Mouse (Mus musculus): Measurements from ENCODE around the gene Clec18a.
"Not testable (repeated sequence)": the region's sequence is repeated elsewhere in the genome, so short reads cannot be mapped to it uniquely, and the experiment has no call there.

Gene Clec18a

DNA sequence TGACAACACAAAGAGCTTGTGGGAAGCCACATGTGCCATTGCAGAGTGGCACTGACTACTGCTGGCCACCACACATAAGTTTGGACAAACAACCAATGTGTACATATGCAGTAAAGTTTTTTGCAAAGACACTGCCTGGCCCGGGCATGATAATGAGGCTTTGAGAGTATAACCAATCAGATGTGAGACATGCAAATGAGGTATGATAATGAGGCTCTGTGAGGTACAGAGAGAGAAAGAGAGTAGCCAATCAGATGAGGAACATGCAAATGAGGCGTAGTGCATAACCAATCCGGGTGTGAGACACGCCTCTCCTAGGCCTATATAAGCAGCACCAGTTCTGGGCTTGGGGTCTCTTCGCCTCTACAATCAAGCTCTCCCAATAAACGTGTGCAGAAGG, at the start of gene Clec18a:
Clec18a (minus strand) TSS at position 101 of the 400 bp plus-strand sequence.
- DNase-seq (ENCODE audit: low read depth): not testable (repeated sequence)

DNA sequence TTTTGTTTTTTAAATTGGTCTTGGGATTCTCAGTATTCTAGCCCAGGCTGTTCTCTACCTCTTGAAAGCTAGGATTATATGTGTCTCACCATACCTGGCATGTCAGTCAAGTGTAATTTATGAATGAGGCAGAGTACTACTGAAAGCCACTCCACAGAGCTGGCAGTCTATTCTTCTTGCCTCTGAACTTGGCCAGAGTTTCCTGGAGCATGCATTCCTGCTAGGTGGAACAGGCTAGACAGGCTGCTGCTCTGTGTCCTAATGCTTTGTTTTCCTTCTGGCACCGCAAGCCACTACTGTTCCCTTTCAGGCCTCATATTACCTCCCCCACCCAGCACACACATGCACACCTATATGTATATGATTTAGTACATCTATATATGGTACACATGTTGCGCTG, 38.5 kb upstream of the Clec18a start:
- no peak for DNase-seq (ENCODE audit: low read depth)

DNA sequence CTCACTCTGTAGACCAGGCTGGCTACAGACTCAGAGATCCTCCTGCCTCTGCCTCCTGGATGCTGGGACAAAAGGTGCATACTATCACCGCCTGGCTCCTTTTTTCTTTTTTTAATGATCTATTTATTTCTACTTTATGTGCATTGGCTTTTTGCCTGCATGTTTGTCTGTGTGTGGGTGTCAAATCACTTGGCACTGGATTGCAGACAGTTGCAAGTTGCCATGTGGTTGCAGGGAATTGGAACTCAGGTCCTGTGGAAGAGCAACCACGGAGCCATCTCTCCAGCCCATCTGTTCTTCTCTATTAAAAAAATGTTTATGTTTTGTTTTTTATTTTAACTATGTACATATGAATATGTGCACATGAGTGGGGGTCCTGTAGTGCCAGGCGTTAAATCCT, 27.3 kb upstream of the Clec18a start:
- DNase-seq (ENCODE audit: low read depth): no peak

DNA sequence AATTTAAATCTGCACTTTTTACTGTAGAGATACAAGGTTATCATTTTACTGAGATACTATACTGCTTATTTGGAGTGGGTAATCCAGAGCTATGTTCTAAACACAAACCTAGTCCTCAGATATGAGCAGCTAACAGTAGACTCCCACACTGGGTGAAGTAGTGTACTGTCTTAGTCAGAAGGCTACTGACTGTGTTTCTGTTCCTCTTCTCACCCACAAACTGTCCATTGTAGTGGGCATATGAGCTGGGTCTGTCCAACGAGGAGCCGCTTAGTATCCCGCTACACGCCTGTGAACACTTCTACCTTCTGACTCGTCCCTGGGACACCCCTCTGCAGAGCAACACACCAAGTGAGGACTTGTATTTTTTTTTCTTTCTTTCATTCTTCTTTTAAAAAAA, 22.7 kb upstream of the Clec18a start:
- DNase-seq (ENCODE audit: low read depth): no peak

DNA sequence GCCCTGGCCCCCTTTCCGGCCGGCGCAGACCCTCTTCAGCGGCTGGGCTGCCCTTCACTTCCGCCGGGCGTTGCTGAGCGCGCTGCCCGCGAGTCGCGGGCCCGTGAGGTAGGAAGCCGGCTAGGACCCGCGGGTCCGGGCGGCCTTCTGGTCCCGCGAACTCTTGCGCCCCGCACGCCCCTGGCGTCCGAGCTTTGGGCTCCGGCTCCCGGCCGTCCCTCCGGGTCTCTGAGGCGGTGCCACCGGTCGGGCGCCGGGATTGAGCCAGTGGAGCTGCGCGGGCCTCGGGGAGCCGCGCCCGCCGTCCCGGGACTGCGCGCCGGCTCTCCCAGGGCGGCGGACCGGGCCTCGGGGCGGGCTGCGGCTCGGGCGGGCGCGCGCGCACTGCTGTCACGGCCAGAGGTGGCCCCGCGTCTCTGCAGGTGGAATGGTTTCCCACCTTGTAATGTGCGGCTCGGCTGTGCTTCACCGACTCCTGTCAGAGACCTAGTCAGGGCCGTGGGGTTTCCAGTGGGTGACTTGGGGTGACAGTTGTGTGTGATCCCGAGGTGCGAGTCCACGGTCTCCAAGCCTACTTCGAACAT, 2.6 kb upstream of the Clec18a start:
- not testable (repeated sequence) for DNase-seq (ENCODE audit: low read depth)

DNA sequence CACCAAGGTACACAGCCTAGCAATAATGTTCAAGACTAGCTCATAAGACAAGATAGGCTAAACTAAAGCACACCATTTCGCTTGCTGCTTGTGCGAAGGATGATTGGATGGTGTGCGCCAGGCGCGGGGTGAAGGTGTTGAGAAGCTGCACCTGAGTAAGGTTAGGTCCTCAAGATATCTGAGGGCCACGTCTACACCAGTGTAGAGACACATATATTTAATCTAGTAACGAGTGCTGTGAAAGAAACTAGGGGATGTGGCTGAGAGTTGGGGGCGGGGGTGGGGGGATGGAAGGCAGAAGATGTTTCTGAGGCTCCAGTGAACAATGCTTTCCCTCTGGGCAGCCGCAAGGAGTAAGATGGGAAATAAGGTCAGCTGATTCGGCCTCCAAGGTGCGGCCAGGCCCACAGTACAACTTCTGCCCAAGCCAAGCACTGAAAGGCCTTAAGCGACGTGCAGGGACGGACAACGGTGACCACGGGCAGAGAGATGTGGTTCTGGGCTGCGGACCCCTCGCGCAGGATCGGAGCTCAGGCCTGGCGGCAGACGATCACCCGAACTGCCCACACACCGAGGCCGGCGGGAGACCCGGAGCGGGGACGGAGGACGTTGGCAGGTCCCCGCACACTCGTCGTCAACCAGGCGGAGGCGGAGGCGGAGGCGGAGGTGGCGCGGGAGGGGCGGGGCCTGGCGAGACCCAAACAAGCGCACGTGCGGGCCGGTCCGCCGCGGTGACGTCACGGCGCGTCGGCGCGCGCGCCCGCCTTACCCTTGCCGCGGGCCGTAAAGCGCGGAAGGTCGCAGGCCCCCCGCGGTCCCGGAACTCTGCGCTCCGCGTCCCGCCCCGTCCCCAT, 1.9 kb upstream of the Clec18a start, which contains the start of gene Pdpr:
Pdpr (plus strand) TSS at position 766 of the 854 bp plus-strand sequence.
- peak; percentile 31 for DNase-seq (ENCODE audit: low read depth)

DNA sequence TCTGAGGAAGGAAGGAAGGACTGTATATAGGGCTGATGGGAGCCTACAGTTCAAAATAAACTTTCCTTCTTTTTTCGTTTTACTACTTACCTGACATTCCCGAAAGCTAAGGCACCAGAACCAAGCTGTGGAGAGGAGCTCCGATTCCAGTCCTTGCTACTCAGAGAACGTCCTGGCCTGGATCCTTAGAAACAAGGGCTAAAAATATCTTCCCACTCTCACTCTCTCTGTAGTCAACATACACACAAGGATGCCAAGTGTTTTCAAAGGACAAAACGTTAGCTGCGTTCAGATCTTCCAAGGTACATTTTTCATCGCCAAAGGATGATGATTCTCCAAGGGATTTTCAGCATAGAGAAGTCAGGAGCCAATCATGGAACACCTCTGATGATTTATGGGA, 520 bp downstream of the Clec18a start:
- DNase-seq (ENCODE audit: low read depth): no peak

DNA sequence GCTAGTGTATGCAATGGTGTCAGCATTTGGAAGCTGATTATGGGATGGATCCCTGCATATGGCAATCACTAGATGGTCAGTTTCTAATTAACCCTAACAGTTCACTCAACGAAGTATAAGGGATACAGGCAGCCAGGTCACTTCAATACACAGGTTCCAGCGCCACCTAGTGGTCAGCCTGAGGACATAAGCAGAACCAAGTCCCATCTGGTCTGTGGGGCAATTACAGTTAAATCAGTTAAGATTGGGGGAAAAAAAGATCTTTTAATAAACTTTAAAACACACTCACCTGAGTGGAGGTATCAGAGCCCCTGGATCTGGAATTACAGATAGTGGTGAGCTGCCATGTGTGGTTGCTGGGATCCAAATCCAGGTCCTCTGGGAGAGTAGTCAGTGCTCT, 2.1 kb downstream of the Clec18a start:
- DNase-seq (ENCODE audit: low read depth): peak; percentile 28

DNA sequence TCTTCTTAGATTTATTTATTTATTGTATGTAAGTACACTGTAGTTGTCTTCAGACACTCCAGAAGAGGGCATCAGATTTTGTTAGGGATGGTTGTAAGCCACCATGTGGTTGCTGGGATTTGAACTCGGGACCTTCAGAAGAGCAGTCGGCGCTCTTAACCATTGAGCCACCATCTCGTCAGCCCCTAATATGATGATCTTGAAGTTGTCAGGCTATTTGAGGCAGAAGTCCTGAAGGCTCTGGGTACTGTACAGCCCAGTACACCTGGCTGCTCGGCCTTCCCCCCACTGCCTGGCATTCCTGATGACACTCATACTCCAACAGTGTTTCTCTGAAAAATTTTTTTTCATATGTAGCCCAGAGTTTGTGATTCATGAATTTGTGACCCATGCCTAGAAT, 8.3 kb downstream of the Clec18a start:
- DNase-seq (ENCODE audit: low read depth): not testable (repeated sequence)

DNA sequence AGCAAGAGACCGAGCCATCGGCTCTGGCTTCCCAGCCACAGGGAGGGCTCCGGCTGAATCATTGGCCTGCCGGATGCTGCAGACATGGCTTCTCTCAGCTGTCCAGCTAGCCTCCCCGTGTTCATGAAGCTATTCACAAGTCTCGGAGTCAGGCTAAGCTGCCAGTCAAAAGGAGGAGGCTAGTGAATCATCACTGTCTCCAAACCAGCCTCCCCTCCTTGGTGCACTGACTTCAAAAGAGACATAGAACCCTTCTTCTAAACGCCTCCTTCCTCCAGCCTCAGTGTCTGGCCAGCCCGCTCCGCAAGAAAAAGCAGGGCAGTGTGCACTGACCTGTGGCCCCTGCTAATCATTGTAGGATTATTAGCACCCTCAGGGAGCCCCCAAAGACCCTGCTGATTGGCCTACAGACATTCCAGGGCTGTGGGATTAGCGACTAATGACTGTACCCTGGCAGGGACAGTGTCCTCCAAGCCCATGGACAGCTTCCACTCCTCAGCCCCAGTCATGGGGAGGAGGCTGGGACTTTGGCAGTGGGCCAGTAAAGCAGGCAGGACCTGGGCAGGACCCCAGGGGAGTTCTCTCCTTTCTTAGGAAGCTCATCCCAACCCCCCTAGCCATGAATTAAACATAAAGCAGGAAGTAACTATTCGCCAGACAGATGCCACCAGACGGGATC, 10.5 kb downstream of the Clec18a start:
- DNase-seq (ENCODE audit: low read depth): no peak

DNA sequence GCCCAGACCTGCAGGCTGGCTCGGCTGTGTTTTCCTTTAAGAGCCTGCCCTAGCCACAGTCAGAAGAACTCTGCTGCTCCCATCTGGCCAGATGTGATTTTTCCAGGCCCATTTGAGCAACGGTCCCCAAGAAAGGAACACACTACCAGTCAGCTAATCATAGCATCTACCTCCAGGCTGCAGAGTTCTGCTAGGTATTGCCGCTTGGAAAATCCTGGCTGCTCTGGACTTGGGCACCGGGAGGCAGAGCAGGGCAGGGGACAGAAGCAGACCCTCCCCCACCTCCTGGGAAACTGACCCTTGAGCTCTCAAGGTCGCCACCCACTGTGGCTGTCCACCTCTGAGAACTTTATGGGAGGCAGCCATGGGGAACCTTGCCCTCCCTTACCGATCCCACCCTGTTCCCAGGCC, 12.4 kb downstream of the Clec18a start:
- no peak for DNase-seq (ENCODE audit: low read depth)

DNA sequence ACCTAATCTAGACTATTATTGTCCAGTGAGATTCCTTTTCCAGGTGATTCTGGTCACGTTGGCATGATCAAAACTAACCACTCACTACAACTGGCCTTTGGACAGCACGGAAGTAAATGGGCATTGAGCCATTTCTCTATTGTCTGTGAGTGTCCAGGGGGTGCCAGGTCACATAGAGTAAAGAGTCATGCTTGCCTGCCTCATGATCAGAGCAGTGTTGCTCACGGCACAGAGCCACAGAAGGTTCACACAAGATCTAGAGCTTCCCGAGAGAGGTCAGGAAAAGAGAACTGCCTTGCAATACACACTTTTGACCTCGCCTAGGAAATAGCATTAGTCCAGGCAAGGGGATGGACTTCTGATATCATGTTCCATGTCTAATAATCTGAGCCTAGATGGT, 12.8 kb downstream of the Clec18a start:
- no peak for DNase-seq (ENCODE audit: low read depth)

DNA sequence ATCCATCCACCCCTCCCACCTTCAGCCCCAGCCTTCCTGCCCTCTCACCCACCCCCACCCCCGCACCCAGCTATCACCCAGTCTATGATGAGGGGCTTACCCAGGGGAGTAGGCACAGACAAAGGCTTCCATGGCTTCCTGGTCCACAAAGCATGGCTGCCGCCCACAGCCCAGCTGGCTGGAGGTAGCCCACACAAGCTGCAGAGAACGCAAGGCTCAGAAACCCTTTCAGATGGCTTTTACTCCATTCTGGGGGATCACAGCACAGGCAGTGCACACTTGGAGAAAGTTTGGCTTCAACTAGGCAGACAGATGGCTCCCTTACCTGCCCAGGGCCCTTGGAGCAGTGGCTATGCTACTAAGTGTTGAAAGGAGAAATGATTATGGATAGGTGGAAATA, 16.3 kb downstream of the Clec18a start:
- no peak for DNase-seq (ENCODE audit: low read depth)

DNA sequence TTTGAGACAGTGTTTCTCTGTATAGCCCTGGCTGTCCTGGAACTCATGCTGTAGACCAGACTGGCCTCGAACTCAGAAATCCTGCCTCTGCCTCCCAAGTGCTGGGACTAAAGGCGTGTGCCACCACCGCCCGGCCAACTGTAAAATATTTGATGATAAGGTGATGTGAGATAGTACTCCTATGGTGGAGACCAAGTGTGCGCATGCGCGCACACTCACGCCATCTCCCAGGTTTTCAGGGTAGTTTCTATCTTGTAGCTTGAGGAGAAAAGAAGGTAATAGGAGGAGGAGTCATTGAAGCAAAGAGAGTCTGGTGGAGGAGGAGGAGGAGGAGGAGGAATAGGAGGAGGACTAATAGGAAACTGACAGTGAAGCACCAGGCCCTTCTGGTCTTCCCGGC, 23.6 kb downstream of the Clec18a start:
- not testable (repeated sequence) for DNase-seq (ENCODE audit: low read depth)

DNA sequence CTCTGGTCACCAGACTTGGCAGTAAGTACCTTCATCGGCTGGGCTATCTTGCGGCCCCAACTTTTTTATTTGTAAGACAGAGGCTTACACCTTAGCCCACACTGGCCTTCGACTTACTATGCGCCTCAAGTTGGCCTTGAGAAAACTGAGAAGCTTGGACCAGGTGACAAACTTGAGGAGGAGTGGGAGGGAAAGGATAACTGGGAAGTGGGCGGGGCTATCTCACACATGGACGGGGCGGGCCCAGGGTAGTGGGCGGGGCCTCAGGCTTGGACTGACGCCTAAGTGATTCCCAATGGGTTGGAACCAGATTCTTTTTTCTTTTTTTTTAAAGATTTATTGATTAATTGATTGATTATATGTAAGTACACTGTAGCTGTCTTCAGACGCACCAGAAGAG, 24.8 kb downstream of the Clec18a start:
- no peak for DNase-seq (ENCODE audit: low read depth)

DNA sequence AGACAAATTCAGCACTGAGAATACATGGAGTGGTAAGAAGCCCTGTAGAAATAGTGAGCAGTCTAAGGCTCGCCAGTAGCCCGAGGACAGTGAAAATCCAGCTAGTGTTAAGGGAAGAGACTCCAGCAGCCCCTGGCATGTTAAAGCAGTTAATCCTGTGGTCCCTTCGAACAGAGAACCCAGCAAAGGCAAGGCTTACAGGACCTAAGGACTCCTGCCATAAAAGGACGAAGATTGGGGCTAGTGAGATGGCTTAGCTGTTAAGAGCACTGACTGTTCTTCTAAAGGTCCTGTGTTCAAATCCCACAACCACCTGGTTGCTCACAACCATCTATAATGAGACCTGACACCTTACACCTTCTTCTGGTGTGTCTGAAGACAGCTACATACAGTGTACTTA, 25.9 kb downstream of the Clec18a start:
- no peak for DNase-seq (ENCODE audit: low read depth)

DNA sequence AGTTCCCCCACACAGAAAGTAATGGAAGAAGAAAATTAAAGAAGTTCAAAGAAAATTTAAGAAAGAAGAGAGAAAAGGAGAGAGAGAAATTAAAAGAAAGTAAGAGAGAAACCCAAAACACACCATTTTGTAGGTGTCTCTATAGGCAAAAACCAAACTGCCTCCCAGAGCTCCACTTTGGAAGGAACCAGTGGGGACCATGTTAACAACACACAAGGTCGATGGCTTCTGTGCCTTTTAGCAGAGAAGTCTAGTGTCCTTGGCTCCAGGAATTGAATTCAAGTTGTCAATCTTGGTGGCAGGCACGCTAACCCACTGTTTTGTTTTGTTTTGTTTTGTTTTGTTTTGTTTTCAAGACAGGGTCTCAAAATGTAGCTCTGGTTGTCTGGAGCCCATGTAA, 29.3 kb downstream of the Clec18a start:
- no peak for DNase-seq (ENCODE audit: low read depth)

DNA sequence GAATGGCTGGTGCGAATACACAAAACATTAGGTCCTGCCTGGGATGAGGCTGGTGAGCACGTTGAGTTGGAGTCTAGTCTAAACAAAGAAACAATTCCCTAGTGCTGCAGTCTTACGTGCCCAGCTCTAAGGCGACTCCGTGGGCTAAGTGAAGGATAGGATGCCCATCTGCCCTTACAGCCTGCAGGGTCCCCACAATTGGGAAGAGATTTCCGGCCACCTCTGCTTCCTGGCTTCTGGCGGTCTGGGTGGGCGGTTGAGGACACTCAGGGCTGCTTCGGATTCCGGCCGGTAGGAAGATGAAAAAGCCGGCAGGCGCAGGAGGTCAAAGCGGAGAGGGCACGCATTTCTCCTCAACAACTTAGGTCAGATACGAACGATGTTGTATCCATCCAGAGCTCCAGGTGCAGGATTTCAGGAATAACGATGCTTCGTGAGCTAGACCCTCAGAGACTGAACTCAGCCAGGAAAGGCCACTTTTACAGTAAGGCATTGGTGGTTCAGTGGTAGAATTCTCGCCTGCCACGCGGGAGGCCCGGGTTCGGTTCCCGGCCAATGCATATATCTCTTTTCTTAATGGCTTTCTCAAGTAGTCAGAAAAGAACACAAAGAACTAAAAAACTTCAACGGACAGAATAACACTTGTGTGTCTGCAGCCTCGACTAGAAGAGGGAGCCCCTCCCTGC, 30.0 kb downstream of the Clec18a start:
- DNase-seq (ENCODE audit: low read depth): peak; percentile 65

DNA sequence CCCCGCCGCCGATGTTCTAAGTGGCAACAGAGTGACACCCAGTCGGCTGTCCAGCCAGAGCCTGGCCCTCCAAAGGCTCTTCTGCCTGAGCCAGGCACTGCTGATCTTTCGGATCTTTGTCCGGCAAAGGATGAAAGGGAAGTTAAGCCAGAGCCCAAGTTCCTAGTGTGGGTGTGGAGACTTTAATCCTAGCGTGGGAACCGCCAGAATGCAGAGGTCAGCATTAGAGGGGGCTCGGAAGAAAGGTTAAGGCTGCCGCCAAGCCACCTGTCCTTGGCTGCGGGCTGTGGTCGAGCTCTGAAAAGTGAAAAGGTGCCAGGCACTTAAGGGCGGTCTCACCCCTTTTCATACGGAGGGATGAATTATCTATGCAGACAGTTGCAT, 30.5 kb downstream of the Clec18a start:
- DNase-seq (ENCODE audit: low read depth): no peak

DNA sequence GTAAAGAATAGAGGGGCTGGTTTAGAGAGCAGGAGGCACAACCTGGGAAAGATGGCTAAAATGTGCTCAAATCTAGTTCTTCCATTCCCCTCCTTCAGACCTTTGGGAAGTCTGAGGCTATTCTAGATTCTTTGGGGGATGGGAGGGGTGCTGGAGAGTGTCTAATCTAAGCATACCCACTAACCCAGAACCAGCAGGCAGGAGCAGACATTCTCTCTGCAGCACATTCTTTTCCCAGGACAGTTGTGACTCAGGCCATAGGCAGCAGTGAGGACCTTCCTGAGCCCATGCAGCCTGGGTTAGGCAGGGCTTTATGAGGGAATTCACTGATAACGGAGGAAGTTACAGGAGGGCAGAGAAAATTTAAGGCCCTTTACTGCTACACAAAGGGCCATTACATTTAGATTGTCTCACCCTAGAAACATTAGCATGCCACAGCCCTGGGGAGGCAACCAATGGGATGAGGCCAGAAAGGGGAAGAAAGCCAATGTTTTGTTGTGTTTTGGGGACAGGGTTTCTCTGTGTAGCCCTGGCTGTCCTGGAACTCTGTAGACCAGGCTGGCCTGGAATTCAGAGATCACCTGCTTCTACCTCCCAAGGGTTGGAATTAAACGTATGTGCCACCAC, 33.2 kb downstream of the Clec18a start:
- no peak for DNase-seq (ENCODE audit: low read depth)

DNA sequence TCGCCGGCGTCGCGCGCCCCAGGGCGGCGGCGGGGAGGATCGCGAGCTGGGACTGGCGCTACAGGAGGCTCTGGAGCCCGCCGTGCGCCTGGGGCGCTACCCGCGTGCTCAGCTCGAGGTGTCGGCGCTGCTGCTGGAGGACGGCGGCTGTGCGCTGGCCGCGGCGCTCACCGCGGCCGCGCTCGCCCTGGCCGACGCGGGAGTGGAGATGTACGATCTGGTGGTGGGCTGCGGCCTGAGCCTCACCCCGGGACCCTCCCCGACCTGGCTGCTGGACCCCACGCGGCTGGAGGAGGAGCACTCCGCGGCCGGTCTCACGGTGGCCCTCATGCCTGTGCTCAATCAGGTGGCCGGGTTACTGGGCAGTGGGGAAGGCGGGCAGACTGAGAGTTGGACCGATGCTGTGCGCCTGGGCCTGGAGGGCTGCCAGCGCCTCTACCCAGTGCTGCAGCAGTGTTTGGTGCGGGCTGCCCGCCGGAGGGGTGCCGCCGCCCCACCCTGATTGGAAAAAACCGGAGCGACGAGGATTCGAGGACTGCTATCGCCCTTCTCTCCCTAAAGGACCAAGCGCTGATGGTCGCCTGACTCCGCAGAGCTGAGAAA, 35.4 kb downstream of the Clec18a start:
- DNase-seq (ENCODE audit: low read depth): no peak
